Mouse (Mus musculus): Measurements from ENCODE around the gene Mospd1.

DNA sequence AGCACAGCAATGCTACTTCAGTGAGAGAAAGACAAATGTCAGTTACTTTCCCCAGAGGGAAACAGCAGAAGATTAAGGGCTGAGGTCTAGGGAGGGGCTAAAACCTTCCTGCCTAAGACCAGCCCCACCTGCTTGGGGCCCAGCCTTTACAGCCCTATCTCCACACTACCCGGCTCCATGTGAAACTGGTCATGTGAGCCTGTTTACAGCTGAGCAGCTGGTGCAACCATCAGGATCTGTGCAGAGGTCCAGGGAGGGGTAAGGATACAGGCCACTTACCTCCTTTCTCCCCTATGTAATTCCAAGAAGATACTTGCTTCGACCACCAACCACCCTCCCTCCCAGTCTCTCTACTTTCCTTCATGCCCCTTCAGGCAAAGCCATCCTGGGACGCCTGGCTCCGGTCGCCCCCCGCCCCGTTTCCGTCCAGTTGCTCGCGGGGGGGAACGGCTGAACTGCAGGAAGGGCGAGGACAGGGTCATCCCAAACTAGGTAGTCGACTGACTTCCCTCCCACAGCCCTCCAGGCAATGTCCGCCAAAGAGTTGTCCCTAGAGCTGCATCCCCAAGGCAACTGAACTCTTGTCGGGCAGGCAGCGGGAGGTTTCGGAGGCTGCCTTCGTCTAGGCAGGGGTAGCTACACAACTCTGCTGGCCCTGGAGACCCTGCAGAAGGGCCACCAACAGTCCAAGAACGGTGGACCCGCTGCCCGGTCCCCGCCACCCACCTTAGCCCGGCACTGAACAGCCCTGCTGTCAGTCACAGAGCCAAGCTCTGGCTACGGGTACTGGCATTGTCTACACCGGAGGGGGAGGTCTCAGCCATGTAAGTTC is 552 bp downstream of the Mospd1 start:
- TF ChIP-seq CTCF (IDR thresholded peaks at IDR 0.05; ENCODE audit: insufficient read depth, low read length) (no peak), POLR2A (IDR thresholded peaks at IDR 0.05; ENCODE audit: borderline replicate concordance, extremely low read depth, low read depth, low read length) (no peak)

Data from lung, adult 2 months (tissue).